Mouse (Mus musculus) liver, embryonic 14.5 days (tissue): ENCODE measurements at regions not wholly inside any gene's neighbourhood (a gene's known extent, or its start where the extent isn't known, plus 50 kb on each side); places are given as distances from the start of the nearest gene placed in this dataset.

Experiments
- ATAC-seq: fragments of 200-750 bp; cut with Nextera tagmentation; 2 replicates; pipeline ENCODE4 v1.8.0; 2017; ENCODE audit warnings: moderate number of reproducible peaks, mild to moderate bottlenecking, moderate library complexity; ENCODE audit not compliant: insufficient read depth
- DNase-seq, 3 experiments: peaks; one replicate each; pipeline ENCODE4 v3.0.0-alpha.2; 2012 to 2013; ENCODE audit warnings: low read depth in 3 of 3, low spot score in 3 of 3
- H3K27ac ChIP-seq: fragments of 300-500 bp; sonication (generic); 2 replicates; pipeline ENCODE4 v1.5.1; 2014; ENCODE audit warnings: moderate library complexity, mild to moderate bottlenecking, control low read depth, inconsistent platforms
- H3K27me3 ChIP-seq: fragments of 300-500 bp; sonication (generic); 2 replicates; pipeline ENCODE4 v1.6.1; 2014; ENCODE audit warnings: mild to moderate bottlenecking, low read length, moderate library complexity; ENCODE audit not compliant: control insufficient read depth, insufficient read depth
- H3K36me3 ChIP-seq: fragments of 300-500 bp; sonication (generic); replicated peaks from 2 replicates; pipeline ENCODE4 v1.6.1; 2014; ENCODE audit warnings: low read depth; ENCODE audit not compliant: control insufficient read depth, insufficient read depth
- H3K4me1 ChIP-seq, 2 experiments: fragments of 200-500 bp in 1 of 2; fragments of 300-500 bp in 1 of 2; sonication (generic) in 1 of 2; replicated peaks; 2 replicates each; pipeline ENCODE4 v1.6.1; 2012 to 2014; ENCODE audit warnings: antibody characterized with exemption in 1 of 2, inconsistent platforms in 1 of 2, low read length in 1 of 2; ENCODE audit not compliant: control insufficient read depth in 2 of 2, insufficient read depth in 2 of 2
- H3K4me2 ChIP-seq: fragments of 300-500 bp; sonication (generic); 2 replicates; pipeline ENCODE4 v1.6.1; 2014; ENCODE audit warnings: low read depth, mild to moderate bottlenecking, control low read depth, moderate library complexity
- H3K4me3 ChIP-seq, 2 experiments: fragments of 200-500 bp in 1 of 2; fragments of 300-500 bp in 1 of 2; sonication (generic) in 1 of 2; 2 replicates each; pipeline ENCODE4 v1.5.1; 2012 to 2014; ENCODE audit warnings: low read depth in 2 of 2, low read length in 2 of 2, mild to moderate bottlenecking in 2 of 2, control low read depth in 1 of 2, inconsistent platforms in 1 of 2, moderate library complexity in 1 of 2; ENCODE audit not compliant: insufficient read depth in 1 of 2
- H3K9ac ChIP-seq: fragments of 300-500 bp; sonication (generic); replicated peaks from 2 replicates; pipeline ENCODE4 v1.6.1; 2014; ENCODE audit warnings: mild to moderate bottlenecking, control low read depth, moderate library complexity
- H3K9me3 ChIP-seq: fragments of 300-500 bp; sonication (generic); 2 replicates; pipeline ENCODE4 v1.6.1; 2016; ENCODE audit warnings: low read length, mixed read lengths; ENCODE audit not compliant: control insufficient read depth
- CTCF ChIP-seq: IDR thresholded peaks from 2 replicates; pipeline ENCODE4 v1.5.1; 2016; ENCODE audit warnings: antibody characterized with exemption, low read depth, control low read depth
- EP300 ChIP-seq: IDR thresholded peaks from 2 replicates; pipeline ENCODE4 v1.6.1; 2016; ENCODE audit warnings: antibody characterized with exemption, low read depth
- WGBS: fragments of 180-500 bp; shearing (Covaris S2); extraction: QIAGEN DNeasy Blood & Tissue Kit; methylation state at CpG from one replicate; pipeline ENCODE4 v1.1.7; 2014; ENCODE audit not compliant: insufficient replicate concordance; 5-methylcytosine and 5-hydroxymethylcytosine counted together

- Histone ChIP-seq H3K4me3 (no peak overlapping the region), H3K4me1 (no peaks in the 10 kb centered on the region), H3K36me3 (no peaks in the 10 kb centered on the region), H3K9ac (no peak overlapping the region), H3K27ac (no peak overlapping the region), H3K4me2 (no peak overlapping the region), H3K27me3 (no peaks in the 10 kb centered on the region), H3K9me3 (no peaks in the 10 kb centered on the region)
- 23% methylated on average over 4 of the region's 4 CpGs for WGBS
- ATAC-seq (no peak), DNase-seq (no peak)
- TF ChIP-seq EP300 = no peak
- TF ChIP-seq CTCF = no peak
These were observed 98.3 kb downstream of the Ddx1 start for GRCm38 (mm10) chr12:13150751-13151150.

DNA sequence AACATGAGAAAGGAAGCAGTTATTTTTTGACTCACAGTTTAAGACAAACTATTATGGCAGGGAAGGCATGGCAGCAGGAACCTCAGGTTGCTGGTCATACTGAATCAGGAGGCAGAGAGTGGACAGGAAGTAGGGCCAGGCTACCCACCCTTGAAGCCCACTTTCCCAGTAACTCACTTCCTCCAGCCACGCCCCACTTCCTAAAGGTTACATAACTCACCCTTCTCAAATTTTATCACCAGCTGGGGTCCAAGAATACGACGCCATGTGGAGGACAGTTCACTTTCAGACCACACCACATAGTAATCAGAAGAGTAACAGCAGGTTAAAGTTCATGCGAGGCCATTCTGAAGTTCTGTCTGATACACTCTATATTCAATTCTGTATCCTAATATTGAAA is 101.8 kb downstream of the Ddx1 start:
- TF ChIP-seq CTCF (no peak), EP300 (no peak)
- Histone ChIP-seq H3K4me2 (no peak overlapping the region), H3K9me3 (no peaks in the 10 kb centered on the region), H3K36me3 (no peaks in the 10 kb centered on the region), H3K27me3 (no peaks in the 10 kb centered on the region), H3K27ac (no peak overlapping the region), H3K4me3 (no peak overlapping the region), H3K4me1 (no peaks in the 10 kb centered on the region), H3K9ac (no peak overlapping the region)
- ATAC-seq (no peak), DNase-seq (no peak)
- 45% methylated on average over 4 of the region's 4 CpGs for WGBS

- no peak overlapping the region for H3K27ac ChIP-seq
- no peak for TF ChIP-seq CTCF
- TF ChIP-seq EP300 = no peak
- H3K9me3 ChIP-seq = no peaks in the 10 kb centered on the region
- WGBS = 22% methylated on average over 10 of the region's 10 CpGs
- H3K4me2 ChIP-seq = no peak overlapping the region
- DNase-seq = peak in 1 of 3 experiments; percentile 1
- H3K36me3 ChIP-seq = no peaks in the 10 kb centered on the region
- no peak overlapping the region for H3K4me3 ChIP-seq
- ATAC-seq = peak; percentile 31; the same call in 1 of the 2 replicates
- H3K4me1 ChIP-seq = no peaks in the 10 kb centered on the region
- no peaks in the 10 kb centered on the region for H3K27me3 ChIP-seq
- no peak overlapping the region for H3K9ac ChIP-seq
These were observed 103.6 kb downstream of the Ddx1 start for GRCm38 (mm10) chr12:13145186-13146115.

DNA sequence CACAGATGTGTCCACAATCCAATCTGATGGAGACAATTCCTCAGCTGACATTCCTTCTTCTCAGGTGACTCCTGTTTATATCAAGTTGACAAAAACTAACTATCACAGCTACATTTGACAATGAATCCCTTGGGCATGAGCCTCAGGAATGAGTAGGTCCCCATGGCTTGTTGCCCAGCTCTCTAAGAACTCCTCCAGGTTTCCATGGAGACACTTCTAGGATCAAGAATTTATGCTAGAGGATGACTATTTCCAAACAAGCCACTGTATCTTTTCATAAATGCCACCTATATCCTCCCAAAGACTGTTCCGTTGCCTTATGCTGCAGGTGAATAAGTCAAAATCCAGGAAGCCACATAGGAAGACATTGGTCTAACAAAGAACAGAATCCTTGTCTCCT is 104.3 kb downstream of the Ddx1 start:
- no peak overlapping the region for H3K9ac ChIP-seq
- no peaks in the 10 kb centered on the region for H3K4me1 ChIP-seq
- no peak for DNase-seq
- H3K36me3 ChIP-seq = no peaks in the 10 kb centered on the region
- H3K4me3 ChIP-seq = no peak overlapping the region
- no peaks in the 10 kb centered on the region for H3K9me3 ChIP-seq
- 64% methylated on average over 1 of the region's 1 CpGs for WGBS
- TF ChIP-seq CTCF = no peak
- TF ChIP-seq EP300 = no peak
- H3K27me3 ChIP-seq = no peaks in the 10 kb centered on the region
- ATAC-seq = no peak
- no peak overlapping the region for H3K27ac ChIP-seq
- no peak overlapping the region for H3K4me2 ChIP-seq

- ATAC-seq (no peak), DNase-seq (no peak)
- no peaks in the 10 kb centered on the region for H3K36me3 ChIP-seq
- 66% methylated on average over 6 of the region's 6 CpGs for WGBS
- no peaks in the 10 kb centered on the region for H3K27me3 ChIP-seq
- H3K27ac ChIP-seq = no peak overlapping the region
- no peak overlapping the region for H3K4me2 ChIP-seq
- no peak overlapping the region for H3K9ac ChIP-seq
- TF ChIP-seq CTCF (no peak), EP300 (no peak)
- H3K4me1 ChIP-seq = no peaks in the 10 kb centered on the region
- no peaks in the 10 kb centered on the region for H3K9me3 ChIP-seq
- H3K4me3 ChIP-seq = no peak overlapping the region
These were observed 108.4 kb downstream of the Ddx1 start for GRCm38 (mm10) chr12:13140636-13141035.
